Mouse (Mus musculus) forebrain, embryonic 10.5 days (tissue): ENCODE data around the gene Mxd1. TPM values are rescaled to one million over a fixed set of nuclear protein-coding genes. Genes with fewer than 3 reads are reported as not detected.

ENCODE experiments used
- DNase-seq: peaks from one replicate; pipeline ENCODE4 v3.0.0-alpha.2; 2017; ENCODE audit warnings: low spot score; ENCODE audit errors: extremely low spot score
- H3K27ac ChIP-seq: fragments of 300-500 bp; sonication (generic); 2 replicates; pipeline ENCODE4 v1.5.1; 2016; ENCODE audit warnings: mild to moderate bottlenecking
- H3K27me3 ChIP-seq: fragments of 300-500 bp; sonication (generic); 2 replicates; pipeline ENCODE4 v1.6.1; 2016; ENCODE audit warnings: mild to moderate bottlenecking; ENCODE audit not compliant: poor library complexity, severe bottlenecking
- H3K36me3 ChIP-seq: fragments of 300-500 bp; sonication (generic); replicated peaks from 2 replicates; pipeline ENCODE4 v1.6.1; 2016; ENCODE audit warnings: mild to moderate bottlenecking, moderate library complexity
- H3K4me1 ChIP-seq: fragments of 300-500 bp; sonication (generic); 2 replicates; pipeline ENCODE4 v1.6.1; 2016
- H3K4me3 ChIP-seq: fragments of 300-500 bp; sonication (generic); 2 replicates; pipeline ENCODE4 v1.5.1; 2016; ENCODE audit warnings: mild to moderate bottlenecking, moderate library complexity
- H3K9me3 ChIP-seq: fragments of 300-500 bp; sonication (generic); 2 replicates; pipeline ENCODE4 v1.6.1; 2016; ENCODE audit warnings: mild to moderate bottlenecking, moderate library complexity
- WGBS: fragments of 180-500 bp; shearing (Covaris S2); methylation state at CpG from one replicate; pipeline ENCODE4 v1.1.7; 2016; 5-methylcytosine and 5-hydroxymethylcytosine counted together
- polyA plus RNA-seq: library from polyadenylated mRNA; unstranded; fragments of >200 nt; fragmentation: Nextera tagmentation; extraction: Ambion mirVana; gene quantifications from 2 replicates; pipeline ENCODE4 v1.2.1, GENCODE M21; 2016

Mxd1 gene
- polyA plus RNA-seq = 8.2 and 8.3 TPM in 2 replicates

DNA sequence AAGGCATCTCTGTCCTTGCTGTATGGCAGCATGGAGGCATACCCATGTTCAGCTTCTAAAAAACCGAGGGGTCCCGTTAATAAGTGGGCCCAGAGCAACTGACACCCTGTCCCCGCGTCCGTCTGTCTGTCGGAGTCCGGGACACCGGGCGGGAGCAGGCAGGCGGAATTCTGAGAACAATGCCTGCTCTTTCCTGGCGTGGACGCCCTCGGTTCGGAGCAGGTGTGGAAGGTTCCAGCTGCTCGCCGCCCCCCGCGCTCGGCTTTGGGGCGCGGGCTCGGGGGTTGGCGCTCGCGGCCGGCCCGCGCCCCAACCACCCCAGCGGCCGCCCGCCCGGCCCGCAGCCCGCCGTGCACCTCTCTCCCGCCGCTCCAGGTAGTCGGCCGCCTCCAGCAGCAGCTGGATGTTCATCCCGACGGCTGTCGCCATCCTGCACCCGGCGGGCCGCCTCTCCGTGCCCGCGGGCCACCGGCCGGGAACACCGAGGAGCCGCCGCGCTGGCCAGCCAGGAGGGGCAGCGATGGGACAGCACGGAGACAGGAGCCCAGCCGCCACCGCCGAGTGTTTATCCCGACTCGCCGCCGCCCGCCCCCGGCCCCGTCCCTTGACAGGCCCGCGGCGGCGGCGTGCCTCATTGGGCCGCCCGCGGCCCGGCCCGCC is at the start of gene Mxd1:
Mxd1 (minus strand) TSS at position 582 of the 660 bp plus-strand sequence.
- Histone ChIP-seq H3K9me3 (no peaks in the 10 kb centered on the region), H3K27ac (peak within 1 kb of the TSS; percentile 77), H3K27me3 (no peaks in the 10 kb centered on the region), H3K4me3 (peak within 1 kb of the TSS; percentile 72), H3K4me1 (peaks cover 23% of the 10 kb centered on the region), H3K36me3 (peaks cover 23% of the 10 kb centered on the region)
- peak; percentile 19 for DNase-seq
- under 1% methylated on average over 76 of the region's 76 CpGs for WGBS

DNA sequence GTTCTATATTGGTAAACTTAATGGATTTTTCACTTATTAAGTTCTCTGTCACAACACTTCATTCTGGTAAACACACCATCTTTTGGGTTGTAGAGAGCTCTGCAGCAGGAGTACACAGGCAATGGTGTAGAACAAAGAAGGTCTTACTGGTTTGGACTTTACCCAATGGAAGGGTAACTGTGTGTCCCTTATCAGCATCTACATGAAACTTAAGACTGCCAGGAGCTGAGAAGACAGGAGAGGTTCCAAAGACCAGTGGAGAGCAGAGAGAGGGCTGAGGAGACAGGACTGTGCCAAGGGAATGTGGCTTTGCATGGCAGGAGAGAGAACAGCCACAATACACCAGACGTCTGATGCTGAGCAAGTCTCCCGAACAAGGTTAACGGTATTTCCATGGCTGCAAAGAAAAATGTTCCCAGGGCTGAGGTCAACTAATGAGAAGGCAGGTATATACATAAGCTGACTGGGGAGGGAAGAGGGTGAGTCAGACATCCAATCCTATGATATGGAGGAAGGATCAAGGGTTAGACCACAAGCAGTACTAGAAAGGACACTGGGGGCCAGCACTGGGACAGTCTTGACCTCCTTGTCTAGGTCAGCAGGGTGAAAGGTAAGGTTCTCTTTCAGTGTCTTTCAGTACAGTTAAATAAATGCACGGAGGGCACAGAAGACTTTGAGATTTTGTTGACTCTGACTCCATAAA is 39.3 kb upstream of the Mxd1 start:
- no peak for DNase-seq
- peaks cover 57% of the 10 kb centered on the region for H3K36me3 ChIP-seq
- no peaks in the 10 kb centered on the region for H3K9me3 ChIP-seq
- WGBS = 90% methylated on average over 4 of the region's 4 CpGs
- H3K27ac ChIP-seq = no peak overlapping the region
- no peaks in the 10 kb centered on the region for H3K4me1 ChIP-seq
- H3K4me3 ChIP-seq = no peak overlapping the region
- no peaks in the 10 kb centered on the region for H3K27me3 ChIP-seq

DNA sequence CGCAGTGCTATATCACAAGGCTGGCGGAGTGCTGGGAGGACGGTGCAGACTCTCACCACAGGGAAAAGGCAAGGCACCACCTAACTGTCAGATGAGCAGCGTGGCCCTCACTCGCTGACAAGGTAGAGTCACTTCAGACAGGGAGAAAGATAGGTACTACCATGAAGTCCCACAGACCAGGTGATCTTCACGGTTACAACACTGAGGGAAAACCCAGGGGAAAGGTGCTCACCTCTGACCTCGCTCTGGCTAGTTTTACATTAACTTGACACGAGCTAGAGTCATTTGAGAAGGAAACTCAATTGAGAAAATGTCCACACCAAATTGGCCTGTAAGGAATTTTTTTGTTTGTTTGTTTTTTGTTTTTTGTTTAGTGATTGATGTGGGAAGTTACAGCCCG is 33.6 kb upstream of the Mxd1 start:
- 93% methylated on average over 9 of the region's 9 CpGs for WGBS
- Histone ChIP-seq H3K36me3 (peaks cover 85% of the 10 kb centered on the region), H3K4me1 (no peaks in the 10 kb centered on the region), H3K9me3 (no peaks in the 10 kb centered on the region), H3K27me3 (no peaks in the 10 kb centered on the region), H3K4me3 (no peak overlapping the region), H3K27ac (no peak overlapping the region)
- no peak for DNase-seq

DNA sequence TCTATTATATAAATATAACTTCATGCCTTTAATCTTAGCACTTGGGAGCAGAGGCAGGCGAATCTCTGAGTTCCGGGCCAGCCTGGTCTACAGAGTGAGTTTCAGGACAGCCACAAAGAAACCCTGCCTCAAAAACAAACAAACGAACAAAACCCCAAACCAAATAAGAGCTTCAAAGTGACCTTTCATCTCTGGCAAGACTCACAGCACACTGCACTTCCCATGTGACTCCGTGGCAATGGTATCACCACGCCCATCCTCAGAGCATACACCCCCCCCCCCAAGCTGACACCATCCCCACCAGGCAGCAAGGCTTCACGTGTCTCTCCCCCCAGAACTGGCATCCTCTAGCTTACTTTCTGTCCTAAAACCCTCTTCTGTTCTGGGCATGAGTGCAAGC is 28.9 kb upstream of the Mxd1 start:
- no peak overlapping the region for H3K4me3 ChIP-seq
- H3K9me3 ChIP-seq = no peaks in the 10 kb centered on the region
- no peak for DNase-seq
- H3K27me3 ChIP-seq = no peaks in the 10 kb centered on the region
- 84% methylated on average over 6 of the region's 6 CpGs for WGBS
- peaks cover 74% of the 10 kb centered on the region for H3K36me3 ChIP-seq
- H3K4me1 ChIP-seq = no peaks in the 10 kb centered on the region
- no peak overlapping the region for H3K27ac ChIP-seq

DNA sequence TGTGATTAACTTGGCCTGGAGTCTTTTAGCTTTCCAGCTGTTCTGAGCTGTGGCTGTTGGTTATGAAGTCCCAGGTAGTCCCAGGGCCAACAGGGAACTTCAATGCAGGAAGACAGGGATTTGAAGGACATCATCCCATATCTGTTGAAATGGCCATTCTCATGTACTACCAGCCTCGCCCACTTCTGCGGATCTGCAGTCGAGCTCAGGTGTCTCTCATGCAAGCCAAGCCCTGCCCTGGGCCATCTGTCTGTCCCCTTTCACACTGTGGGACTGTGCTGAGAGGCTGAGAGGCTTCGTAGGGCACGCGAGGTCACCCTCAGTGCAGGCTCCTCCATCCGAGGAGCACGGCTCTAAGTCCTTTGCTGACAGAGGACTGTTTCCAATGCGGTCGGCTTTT is 27.3 kb upstream of the Mxd1 start:
- Histone ChIP-seq H3K27ac (no peak overlapping the region), H3K9me3 (no peaks in the 10 kb centered on the region), H3K4me1 (no peaks in the 10 kb centered on the region), H3K36me3 (peaks cover 64% of the 10 kb centered on the region), H3K27me3 (no peaks in the 10 kb centered on the region), H3K4me3 (no peak overlapping the region)
- DNase-seq = no peak
- WGBS = 91% methylated on average over 10 of the region's 10 CpGs

DNA sequence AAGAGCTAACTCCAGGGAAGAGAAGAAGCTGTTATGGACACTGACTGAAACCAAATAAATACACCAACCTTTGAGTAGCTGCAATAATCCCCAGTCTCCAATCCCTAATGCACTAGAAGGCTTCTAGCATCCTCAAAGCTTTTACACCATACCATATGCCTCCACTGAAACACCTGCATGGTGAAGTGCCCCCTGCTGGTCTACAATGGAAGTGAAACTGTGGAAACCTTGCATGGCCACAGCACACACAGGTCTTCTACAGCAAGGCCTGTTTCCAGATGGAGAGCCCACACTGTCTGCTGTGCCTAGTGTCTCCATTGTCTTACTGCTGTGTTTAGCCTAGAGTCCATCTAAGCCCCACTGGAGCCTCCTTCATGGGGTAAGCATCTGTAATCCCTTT is 25.5 kb upstream of the Mxd1 start:
- no peaks in the 10 kb centered on the region for H3K4me1 ChIP-seq
- H3K9me3 ChIP-seq = no peaks in the 10 kb centered on the region
- H3K27me3 ChIP-seq = no peaks in the 10 kb centered on the region
- H3K36me3 ChIP-seq = peaks cover 61% of the 10 kb centered on the region
- DNase-seq = peak; percentile 42
- H3K27ac ChIP-seq = no peak overlapping the region
- no peak overlapping the region for H3K4me3 ChIP-seq

DNA sequence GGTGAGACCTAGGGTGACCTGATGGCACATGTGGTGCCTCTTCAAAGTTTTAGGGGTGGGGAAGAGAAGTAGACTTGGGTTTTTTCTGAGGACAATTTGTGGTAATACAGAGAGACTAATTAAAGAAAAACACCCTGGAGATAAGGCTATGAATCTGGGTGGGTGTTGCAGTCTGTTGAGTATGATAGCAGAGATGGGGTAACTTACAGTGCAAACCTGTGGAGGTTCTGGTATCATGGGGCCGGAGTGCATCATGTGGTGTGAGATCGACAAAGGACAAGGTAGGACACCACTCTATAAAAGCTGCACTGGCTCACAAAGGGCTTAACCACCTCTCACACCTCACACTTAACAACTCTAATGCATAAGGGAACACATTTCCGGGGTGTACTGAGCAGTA is 20.7 kb upstream of the Mxd1 start:
- H3K36me3 ChIP-seq = peaks cover 24% of the 10 kb centered on the region
- DNase-seq = no peak
- H3K27ac ChIP-seq = no peak overlapping the region
- no peaks in the 10 kb centered on the region for H3K9me3 ChIP-seq
- H3K4me3 ChIP-seq = no peak overlapping the region
- no peaks in the 10 kb centered on the region for H3K27me3 ChIP-seq
- 98% methylated on average over 3 of the region's 3 CpGs for WGBS
- peaks cover 4% of the 10 kb centered on the region; the same call in 1 of the 2 replicates for H3K4me1 ChIP-seq

DNA sequence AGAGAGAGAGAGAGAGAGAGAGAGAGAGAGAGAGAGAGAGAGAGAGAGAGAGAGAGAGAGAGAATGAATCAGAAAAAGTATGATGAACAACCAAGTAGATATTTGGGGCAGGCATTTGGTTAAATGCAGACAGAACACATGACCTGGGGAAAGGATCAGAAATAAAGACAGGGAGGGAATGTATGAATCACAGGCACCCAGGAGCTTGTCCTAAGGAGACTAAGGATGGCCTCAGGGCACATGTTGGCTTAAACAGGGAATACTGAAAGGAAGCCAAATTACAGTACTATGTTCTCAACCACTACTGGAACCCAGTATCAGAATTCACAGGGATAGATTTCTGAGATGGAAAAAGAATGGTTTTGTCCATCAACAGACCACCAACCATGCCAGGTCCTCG is 18.0 kb upstream of the Mxd1 start:
- Histone ChIP-seq H3K27ac (no peak overlapping the region), H3K9me3 (no peaks in the 10 kb centered on the region), H3K4me1 (peaks cover 17% of the 10 kb centered on the region), H3K27me3 (no peaks in the 10 kb centered on the region), H3K4me3 (no peak overlapping the region), H3K36me3 (peaks cover 27% of the 10 kb centered on the region)
- 78% methylated on average over 1 of the region's 1 CpGs for WGBS
- DNase-seq = no peak

DNA sequence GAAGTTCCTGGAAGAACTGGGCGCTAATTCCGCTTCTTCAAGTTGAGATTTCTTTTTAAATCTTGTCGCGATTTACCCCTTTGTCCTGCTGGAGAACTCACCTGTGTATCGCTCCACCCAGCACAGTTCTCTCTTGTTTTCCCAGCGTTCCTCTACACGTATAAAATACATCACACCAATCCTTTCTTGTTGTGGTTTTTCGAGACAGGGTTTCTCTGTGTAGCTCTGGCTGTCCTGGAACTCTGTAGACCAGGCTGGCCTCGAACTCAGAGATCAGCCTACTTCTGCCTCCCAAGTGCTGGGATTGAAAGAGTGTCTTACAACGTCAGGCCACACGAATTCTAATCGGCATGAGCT is 15.7 kb upstream of the Mxd1 start:
- H3K27ac ChIP-seq = peak overlapping the region; percentile 89
- H3K9me3 ChIP-seq = no peaks in the 10 kb centered on the region
- H3K4me3 ChIP-seq = peak overlapping the region; percentile 74
- no peak for DNase-seq
- peaks cover 17% of the 10 kb centered on the region for H3K4me1 ChIP-seq
- 36% methylated on average over 12 of the region's 12 CpGs for WGBS
- H3K36me3 ChIP-seq = peaks cover 34% of the 10 kb centered on the region
- H3K27me3 ChIP-seq = no peaks in the 10 kb centered on the region

DNA sequence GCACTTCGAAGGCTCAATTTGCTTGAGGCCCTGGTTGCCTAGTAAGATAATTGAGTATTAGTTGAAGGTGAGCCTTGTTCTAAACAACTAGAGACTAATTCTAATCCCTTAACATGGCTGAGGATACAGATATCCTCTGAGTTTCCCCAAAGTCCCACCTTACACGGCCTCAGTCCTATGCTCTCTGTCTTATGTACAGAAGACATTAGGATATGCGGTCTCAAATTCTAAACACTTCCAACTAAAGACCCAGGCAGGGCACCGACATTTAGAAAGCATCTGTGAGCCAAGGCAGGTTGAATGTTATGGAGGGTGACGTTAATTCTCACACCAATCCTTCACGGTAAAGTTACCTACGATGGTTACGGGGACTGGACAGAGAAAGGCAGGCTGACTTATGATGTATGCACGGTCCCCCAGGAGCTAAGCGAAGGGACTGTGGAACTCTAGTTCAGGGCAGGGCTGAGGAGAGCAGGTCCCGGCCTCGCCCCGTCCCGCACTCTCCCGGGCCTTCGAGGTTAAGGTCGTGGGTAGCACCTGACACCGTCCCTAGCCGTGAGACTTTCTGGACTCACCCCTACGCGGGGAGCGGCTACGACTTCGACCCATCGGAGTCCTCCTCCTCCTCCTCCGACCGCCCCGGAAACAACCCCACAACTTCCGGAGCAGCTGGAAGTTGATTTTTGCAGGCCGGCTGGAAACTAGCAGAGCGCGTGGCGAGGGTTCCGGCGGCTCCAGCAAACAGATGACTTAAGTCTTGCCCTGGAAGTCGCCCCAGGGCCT is 15.1 kb upstream of the Mxd1 start, which contains the start of gene Snrnp27:
Snrnp27 (minus strand) TSS at position 651 of the 783 bp plus-strand sequence.
- no peaks in the 10 kb centered on the region for H3K27me3 ChIP-seq
- peak; percentile 93 for DNase-seq
- H3K4me1 ChIP-seq = peaks cover 17% of the 10 kb centered on the region
- WGBS = 3% methylated on average over 36 of the region's 36 CpGs
- peak within 1 kb of the TSS; percentile 74 for H3K4me3 ChIP-seq
- peaks cover 40% of the 10 kb centered on the region for H3K36me3 ChIP-seq
- H3K27ac ChIP-seq = peak within 1 kb of the TSS; percentile 89
- no peaks in the 10 kb centered on the region for H3K9me3 ChIP-seq

DNA sequence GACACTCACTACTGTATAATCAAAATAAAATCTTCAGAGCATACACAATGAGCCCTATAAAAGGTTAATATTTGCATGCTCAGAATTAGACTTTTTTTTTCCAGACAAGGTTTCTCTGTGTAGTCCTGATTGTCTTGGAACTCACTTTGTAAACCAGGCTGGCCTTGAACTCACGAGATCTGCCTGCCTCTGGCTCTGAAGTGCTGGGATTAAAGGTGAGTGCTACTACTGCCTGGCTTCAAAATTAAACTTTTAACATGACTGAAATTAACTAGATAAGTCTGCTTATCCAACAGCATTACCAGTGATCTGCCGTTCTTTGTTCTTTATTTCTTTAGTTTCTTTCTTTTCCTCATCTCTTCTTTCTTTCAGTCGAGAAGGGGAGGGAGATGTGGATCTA is 12.3 kb upstream of the Mxd1 start:
- 89% methylated on average over 3 of the region's 3 CpGs for WGBS
- Histone ChIP-seq H3K4me3 (no peak overlapping the region), H3K27ac (no peak overlapping the region), H3K4me1 (peaks cover 17% of the 10 kb centered on the region), H3K9me3 (no peaks in the 10 kb centered on the region), H3K36me3 (peaks cover 68% of the 10 kb centered on the region), H3K27me3 (no peaks in the 10 kb centered on the region)
- DNase-seq = no peak

DNA sequence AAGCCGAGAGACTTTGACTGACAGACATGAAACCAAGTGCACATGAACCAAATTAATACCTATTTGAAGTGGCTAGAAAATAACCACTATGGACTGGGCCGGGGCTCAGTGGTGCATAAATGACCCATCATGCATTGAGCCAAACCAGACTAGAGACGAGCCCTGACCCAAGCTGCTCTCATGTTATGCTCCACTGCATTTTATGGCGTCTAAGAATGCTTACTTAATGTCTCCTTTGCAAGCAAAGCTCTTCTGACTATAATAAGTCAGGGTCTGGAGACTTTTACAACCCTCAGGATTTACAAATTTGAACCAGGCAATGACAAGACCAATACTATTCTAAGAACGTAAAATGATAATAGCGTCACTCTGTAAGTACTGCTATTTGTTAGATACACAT is 9.4 kb upstream of the Mxd1 start:
- DNase-seq = no peak
- 91% methylated on average over 6 of the region's 6 CpGs for WGBS

DNA sequence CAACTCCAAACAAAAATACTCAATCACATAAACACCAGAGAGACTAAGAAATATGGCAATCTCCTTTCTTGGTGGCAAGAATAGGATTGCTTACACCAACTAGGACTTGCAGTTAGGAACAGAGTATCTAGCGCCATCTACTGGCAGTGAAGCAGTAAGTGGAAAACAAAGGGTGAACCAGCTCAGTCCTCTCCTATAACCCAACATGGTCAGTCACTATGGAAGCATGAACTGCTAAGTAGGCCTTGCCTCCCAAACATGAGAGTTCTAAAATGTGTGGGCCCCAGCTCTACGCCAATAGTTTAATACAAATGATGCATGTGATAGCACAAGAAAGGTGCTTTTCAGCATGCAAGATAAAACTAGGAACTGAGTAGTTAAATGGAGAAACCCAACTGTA is 1.9 kb upstream of the Mxd1 start:
- Histone ChIP-seq H3K27ac (no peak overlapping the region), H3K9me3 (no peaks in the 10 kb centered on the region), H3K36me3 (peaks cover 43% of the 10 kb centered on the region), H3K4me3 (no peak overlapping the region), H3K4me1 (peaks cover 23% of the 10 kb centered on the region), H3K27me3 (no peaks in the 10 kb centered on the region)
- peak; percentile 43 for DNase-seq
- WGBS = 22% methylated on average over 2 of the region's 2 CpGs

More for the DNA sequence above, 9.4 kb upstream of the Mxd1 start:
- Histone ChIP-seq H3K27ac (no peak overlapping the region), H3K4me1 (peaks cover 5% of the 10 kb centered on the region), H3K27me3 (no peaks in the 10 kb centered on the region), H3K9me3 (no peaks in the 10 kb centered on the region), H3K36me3 (peaks cover 96% of the 10 kb centered on the region), H3K4me3 (no peak overlapping the region)
